Mouse (Mus musculus) kidney, adult 2 months (tissue): ENCODE results near the gene Kcnj4.

Experiments used
- CTCF ChIP-seq: fragments of 200-500 bp; conservative IDR thresholded peaks from 2 replicates; pipeline ENCODE4 v1.5.1; 2011; ENCODE audit warnings: low read depth, mild to moderate bottlenecking, control low read depth, low read length, moderate library complexity, mixed read lengths; ENCODE audit not compliant: insufficient read depth, insufficient read length
- POLR2A ChIP-seq: fragments of 200-500 bp; IDR thresholded peaks from one replicate; pipeline ENCODE4 v1.6.1; 2011; ENCODE audit warnings: low read depth, low read length, control low read depth

DNA sequence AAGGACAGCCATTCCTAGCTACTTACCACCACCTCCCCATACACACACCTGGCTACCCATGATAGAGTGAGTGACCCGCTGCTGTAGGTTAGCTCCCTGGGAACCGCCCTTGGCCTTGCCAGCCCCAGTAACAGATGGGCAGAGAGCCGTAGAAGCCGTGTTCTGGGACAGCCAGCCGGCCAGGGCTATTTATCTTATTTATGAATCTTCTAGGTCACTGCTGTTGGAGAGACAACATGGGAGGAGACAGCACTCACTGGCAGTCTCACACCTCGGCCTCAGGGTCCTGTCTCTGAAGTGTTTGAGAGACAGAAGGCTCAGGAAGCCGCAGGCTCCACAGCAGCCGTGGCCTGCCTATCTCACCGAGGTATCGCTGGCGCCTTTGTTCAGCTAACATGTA, 15.6 kb downstream of the Kcnj4 start:
- TF ChIP-seq CTCF = no peak
- no peak for TF ChIP-seq POLR2A
